Mouse (Mus musculus) right cerebral cortex, adult 18-20 months (tissue): ENCODE data around the gene Mpp6.

ENCODE experiments used
- DNase-seq: peaks from one replicate; pipeline ENCODE4 v3.0.0; 2022; ENCODE audit warnings: mixed read lengths

Gene Mpp6

GRCm38 (mm10) chr6:50109757-50110378 is at the start of gene Mpp6:
Gene Mpp6, plus strand, starts transcription at chr6:50110241.
- peak; percentile 69 for DNase-seq

- no peak for DNase-seq
These were observed 43.9 kb upstream of the Mpp6 start for GRCm38 (mm10) chr6:50066172-50066571.

GRCm38 (mm10) chr6:50068490-50068889 is 41.6 kb upstream of the Mpp6 start:
- DNase-seq = no peak

DNA sequence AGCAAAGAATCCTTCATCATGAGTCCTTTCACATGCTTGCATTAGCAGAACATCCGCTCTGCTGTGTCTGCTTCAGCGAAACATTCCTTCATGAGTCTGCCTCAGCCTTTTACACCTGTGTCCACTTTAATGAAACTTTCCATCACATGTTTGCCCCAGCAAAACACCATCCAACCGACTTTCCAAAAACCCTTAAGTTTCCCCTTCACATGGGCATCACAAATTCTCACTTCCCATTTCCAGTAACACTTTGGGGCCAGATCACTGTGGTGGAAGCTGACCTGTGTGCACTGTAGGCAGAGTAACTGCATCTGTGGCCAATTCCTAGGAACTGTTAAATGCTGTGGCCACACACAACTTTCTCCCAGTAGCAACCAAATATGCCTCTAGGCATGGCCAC is 34.8 kb upstream of the Mpp6 start:
- DNase-seq = no peak

DNA sequence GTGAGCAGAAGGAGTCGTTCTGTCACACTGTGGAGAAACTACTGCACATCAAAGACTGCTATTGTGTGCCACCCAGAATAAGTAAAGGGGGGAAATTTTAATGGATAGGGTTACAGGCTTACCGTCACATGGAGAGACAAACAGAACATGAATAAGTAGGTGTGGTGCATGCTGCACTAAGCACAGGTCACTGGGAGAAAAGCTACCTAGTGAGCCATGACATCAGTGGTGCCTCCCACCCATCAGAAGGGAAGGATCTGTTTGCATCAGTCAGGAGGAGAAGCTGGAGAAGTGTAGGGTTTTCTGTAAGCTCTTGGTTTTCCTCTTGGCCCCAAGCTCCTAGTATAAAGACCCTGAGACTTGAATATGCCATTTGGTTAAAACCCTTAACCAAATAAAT is 33.6 kb upstream of the Mpp6 start:
- DNase-seq = no peak

DNA sequence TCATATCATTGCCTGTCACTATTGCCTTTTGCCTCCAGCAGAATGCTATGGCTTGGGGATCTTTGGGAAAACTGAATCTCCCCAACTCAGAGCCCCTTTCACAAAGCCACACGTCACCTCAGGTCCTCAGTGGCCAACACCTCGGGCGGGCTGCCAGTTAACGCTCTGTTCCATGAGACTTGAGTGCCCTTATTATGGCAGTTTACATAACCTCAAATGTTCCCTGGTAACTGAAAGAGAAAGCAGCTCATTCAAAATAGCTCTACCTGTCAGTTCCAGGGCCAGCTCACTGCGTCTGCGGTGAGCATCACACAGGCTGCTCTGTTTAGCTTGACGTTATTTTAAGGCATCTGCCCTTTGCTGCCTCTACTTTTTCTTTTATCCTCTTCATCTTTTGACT is 29.6 kb upstream of the Mpp6 start:
- no peak for DNase-seq

GRCm38 (mm10) chr6:50085206-50085605 is 24.8 kb upstream of the Mpp6 start:
- no peak for DNase-seq

DNA sequence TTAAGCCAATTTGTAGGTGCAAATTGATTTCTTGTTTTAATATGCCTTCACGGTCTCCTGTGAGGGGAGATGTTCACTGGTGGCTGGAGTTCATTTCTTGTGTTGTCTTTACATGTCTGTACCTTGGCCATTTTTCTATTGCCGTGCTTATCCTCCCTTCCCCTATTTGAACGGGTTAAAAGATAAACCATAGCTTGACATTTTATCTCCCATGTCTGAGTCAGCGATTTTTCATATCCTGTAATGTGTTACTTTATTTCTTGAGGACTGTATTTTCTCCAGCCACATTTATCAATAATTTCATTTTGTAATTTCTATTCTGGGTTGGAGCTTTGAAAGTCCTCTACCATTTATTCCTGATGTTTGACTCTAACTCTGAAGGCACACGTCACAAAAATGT is 20.7 kb upstream of the Mpp6 start:
- no peak for DNase-seq

DNA sequence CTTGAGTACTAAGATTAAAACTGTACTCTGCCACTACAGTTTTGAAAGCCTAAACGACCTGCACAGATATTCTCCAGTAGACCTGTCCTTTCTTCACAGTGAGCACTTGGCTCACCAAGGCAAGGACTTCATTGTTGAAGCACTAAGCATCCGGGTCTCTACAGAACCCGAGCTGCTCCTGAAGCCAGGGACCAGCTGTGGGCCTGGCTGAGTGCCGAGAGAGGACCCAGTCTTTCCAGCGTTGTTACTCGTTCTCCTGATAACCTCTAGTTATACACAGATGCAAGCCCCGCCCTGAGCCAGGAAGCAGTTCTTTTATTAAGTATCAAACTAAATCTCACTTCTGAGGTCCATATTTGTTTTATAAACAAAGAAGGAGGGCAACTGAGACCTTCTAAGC is 19.8 kb upstream of the Mpp6 start:
- no peak for DNase-seq

- DNase-seq = no peak
These were observed 18.4 kb upstream of the Mpp6 start for GRCm38 (mm10) chr6:50091462-50092154.

DNA sequence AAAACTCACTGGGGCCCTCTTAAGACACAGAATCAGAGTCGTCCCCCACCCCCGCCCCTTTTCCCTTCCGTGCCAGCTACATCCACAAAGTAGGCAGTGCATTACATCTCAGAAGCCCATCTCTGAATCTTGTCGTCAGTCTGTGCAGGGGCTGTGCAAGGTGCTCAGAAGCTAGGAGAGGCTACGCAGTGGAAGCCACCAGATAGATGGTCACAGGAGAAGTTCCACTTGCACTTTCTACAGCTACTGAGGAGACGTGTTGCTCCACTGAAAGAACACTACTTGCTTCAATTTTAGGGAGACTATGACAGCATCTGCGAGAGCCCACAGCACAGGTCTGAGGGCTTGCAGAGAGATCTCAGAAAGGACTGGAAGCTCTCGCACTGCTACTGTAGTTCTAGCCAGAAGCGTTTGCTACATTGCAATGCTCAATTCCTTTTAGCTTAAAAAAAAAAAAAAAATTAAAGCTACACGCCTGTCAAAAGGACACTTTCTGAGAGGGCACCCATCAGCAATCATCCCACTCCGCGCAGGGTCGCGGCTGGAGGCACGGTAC is 762 bp upstream of the Mpp6 start:
- no peak for DNase-seq

GRCm38 (mm10) chr6:50110379-50110941 is 419 bp downstream of the Mpp6 start:
- DNase-seq = peak; percentile 60

GRCm38 (mm10) chr6:50111111-50111655 is 1.1 kb downstream of the Mpp6 start:
- no peak for DNase-seq

GRCm38 (mm10) chr6:50112775-50113174 is 2.7 kb downstream of the Mpp6 start:
- DNase-seq = peak; percentile 95

GRCm38 (mm10) chr6:50114280-50114679 is 4.2 kb downstream of the Mpp6 start:
- no peak for DNase-seq

DNA sequence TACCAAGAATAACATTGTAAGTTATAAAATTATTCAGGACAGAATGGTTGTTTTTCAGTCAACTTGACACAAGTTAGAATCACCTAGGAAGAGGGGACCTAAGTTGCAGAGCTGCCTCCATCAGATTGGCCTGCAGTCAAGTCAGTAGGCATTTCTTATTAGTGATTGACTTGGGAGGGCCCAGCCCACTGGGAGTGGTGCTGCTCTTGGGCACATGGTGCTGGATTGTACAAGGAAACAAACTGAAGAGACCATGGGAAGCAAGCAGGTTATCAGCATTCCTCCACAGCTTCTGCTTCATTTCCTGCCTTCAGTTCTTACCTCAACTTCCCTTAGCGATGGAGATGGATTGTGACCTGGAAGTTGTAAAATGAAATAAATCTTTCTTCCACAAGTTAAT is 10.9 kb downstream of the Mpp6 start:
- no peak for DNase-seq

- DNase-seq = no peak
These were observed 12.8 kb downstream of the Mpp6 start for GRCm38 (mm10) chr6:50122835-50123234.

- no peak for DNase-seq
These were observed 14.2 kb downstream of the Mpp6 start for GRCm38 (mm10) chr6:50124197-50124596.

DNA sequence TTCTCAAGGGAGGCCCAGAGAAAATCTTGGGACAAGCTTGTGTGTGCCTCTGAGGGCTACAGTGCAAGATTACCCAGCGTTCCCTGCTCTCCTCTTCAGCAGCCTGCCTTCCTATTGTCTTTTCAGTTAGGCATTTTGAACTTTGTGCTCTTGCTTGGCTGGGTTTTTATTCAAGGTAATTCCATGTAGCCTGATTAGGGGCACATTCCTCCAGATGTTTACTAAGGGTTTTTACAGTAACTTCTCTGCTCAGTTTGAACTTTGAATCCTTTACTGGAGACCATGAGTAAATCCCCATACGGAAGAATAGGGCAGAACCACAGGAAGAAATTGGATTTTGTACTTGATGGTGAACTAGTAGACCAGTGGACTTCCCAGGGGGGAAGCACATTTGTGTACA is 16.3 kb downstream of the Mpp6 start:
- DNase-seq = no peak

DNA sequence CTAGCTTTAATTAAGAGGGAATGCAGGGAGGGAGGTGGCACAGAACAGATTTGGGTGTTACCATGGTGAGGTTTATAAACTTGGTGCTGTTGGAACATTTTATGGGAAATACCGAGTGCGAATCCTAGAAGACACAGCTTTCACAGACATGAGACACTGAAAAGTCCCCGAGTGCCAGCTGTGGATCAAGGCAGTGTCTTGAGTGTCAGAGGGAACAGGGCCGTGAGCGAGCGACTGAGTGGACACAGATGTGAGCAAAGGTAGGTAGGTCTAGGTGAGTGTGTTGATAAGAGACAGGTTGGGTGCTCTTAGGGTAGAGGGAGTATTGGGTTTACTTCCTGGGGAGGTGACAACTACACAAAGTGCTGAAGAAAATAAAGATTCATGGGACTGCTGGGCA is 17.5 kb downstream of the Mpp6 start:
- DNase-seq = no peak

- no peak for DNase-seq
These were observed 27.6 kb downstream of the Mpp6 start for GRCm38 (mm10) chr6:50137651-50138050.

- DNase-seq = no peak
These were observed 29.5 kb downstream of the Mpp6 start for GRCm38 (mm10) chr6:50139526-50139925.

DNA sequence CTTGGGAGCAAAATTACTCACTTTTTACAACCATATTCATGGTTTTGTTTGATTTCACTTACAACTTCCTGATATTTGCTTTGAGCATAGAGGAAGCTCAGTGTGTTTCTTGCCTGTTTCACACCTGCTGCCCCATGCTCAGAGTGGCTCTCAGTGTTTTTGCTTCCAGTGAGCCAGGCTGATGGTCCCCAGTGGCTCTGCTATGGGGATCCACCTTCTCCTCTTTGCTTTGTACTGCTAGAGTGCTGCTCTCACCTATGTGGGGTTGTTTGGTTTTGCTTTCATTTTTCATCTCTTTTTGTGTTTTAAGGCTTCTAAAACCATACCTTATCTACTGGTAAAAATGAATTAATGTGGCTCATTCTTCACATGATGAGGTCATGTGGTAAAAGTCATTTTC is 36.1 kb downstream of the Mpp6 start:
- DNase-seq = no peak

DNA sequence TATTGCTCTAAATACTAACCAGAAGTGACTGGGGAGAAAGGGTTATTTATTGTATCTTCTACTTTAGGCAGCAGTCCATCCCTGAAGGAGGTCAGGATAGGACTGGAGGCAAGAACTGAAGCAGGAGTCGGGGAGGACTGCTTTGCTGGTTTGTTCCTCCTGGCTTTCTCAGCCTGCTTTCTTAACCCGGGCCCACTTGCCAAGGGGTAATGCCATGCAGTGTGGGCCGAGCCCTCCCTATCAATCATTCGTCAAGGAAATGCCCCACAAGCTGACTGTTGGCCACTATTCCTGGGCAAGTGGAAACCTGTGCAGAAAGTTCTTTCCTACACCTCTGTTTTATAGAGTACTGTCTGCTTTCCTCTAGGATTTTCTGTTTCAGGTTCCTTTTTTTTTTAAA is 39.3 kb downstream of the Mpp6 start:
- no peak for DNase-seq
